Mouse (Mus musculus): Measurements from ENCODE around the gene Entpd5.

- TF ChIP-seq CTCF (IDR thresholded peaks at IDR 0.05; ENCODE audit: control insufficient read depth, insufficient read depth, insufficient replicate concordance, low read depth, low read length) (no peak), POLR2A (IDR thresholded peaks at IDR 0.05; ENCODE audit: control insufficient read depth, low read depth, low read length) (no peak)
Observed at GRCm38 (mm10) chr12:84390336-84390735, 18.5 kb downstream of the Entpd5 start.

Data from testis, adult 2 months (tissue).